Mouse (Mus musculus) heart, embryonic 14.5 days (tissue): Measurements from ENCODE around the gene Cacna1c. TPM values are rescaled to one million over a fixed set of nuclear protein-coding genes. Genes with fewer than 3 reads are reported as not detected.

Experiments
- ATAC-seq: fragments of 200-750 bp; cut with Nextera tagmentation; 2 replicates; pipeline ENCODE4 v1.8.0; 2017; ENCODE audit warnings: low read depth, moderate TSS enrichment; ENCODE audit not compliant: insufficient number of reproducible peaks, insufficient read depth, low FRiP score
- H3K27ac ChIP-seq, 2 experiments: fragments of 200-500 bp in 1 of 2; fragments of 300-500 bp in 1 of 2; sonication (generic) in 1 of 2; replicated peaks in 1 of 2; 2 replicates each; pipeline ENCODE4 v1.5.1; 2012 to 2014; ENCODE audit warnings: low read depth in 2 of 2, low read length in 2 of 2, control low read depth in 1 of 2, mild to moderate bottlenecking in 1 of 2, mixed read lengths in 1 of 2; ENCODE audit not compliant: control insufficient read depth in 1 of 2, insufficient read depth in 1 of 2
- H3K27me3 ChIP-seq: fragments of 300-500 bp; sonication (generic); 2 replicates; pipeline ENCODE4 v1.6.1; 2014; ENCODE audit warnings: mild to moderate bottlenecking, low read length, control low read depth; ENCODE audit not compliant: control insufficient read depth, insufficient read depth
- H3K36me3 ChIP-seq: fragments of 300-500 bp; sonication (generic); 2 replicates; pipeline ENCODE4 v1.6.1; 2014; ENCODE audit warnings: mild to moderate bottlenecking, control low read depth, low read length, mixed read lengths; ENCODE audit not compliant: control insufficient read depth, insufficient read depth
- H3K4me1 ChIP-seq, 2 experiments: fragments of 200-500 bp in 1 of 2; fragments of 300-500 bp in 1 of 2; sonication (generic) in 1 of 2; 2 replicates each; pipeline ENCODE4 v1.6.1; 2012 to 2014; ENCODE audit warnings: low read length in 2 of 2, control low read depth in 1 of 2, mixed read lengths in 1 of 2; ENCODE audit not compliant: control insufficient read depth in 2 of 2, insufficient read depth in 2 of 2
- H3K4me2 ChIP-seq: fragments of 300-500 bp; sonication (generic); 2 replicates; pipeline ENCODE4 v1.6.1; 2014; ENCODE audit warnings: mild to moderate bottlenecking, low read length
- H3K4me3 ChIP-seq, 2 experiments: fragments of 200-500 bp in 1 of 2; fragments of 300-500 bp in 1 of 2; sonication (generic) in 1 of 2; 2 replicates each; pipeline ENCODE4 v1.5.1; 2012 to 2014; ENCODE audit warnings: low read length in 2 of 2, mild to moderate bottlenecking in 2 of 2, control low read depth in 1 of 2, low read depth in 1 of 2, moderate library complexity in 1 of 2; ENCODE audit not compliant: control insufficient read depth in 1 of 2, insufficient read depth in 1 of 2
- H3K9ac ChIP-seq: fragments of 300-500 bp; sonication (generic); 2 replicates; pipeline ENCODE4 v1.6.1; 2014; ENCODE audit warnings: mild to moderate bottlenecking, low read length
- H3K9me3 ChIP-seq: fragments of 300-500 bp; sonication (generic); 2 replicates; pipeline ENCODE4 v1.6.1; 2016; ENCODE audit warnings: low read length, control low read depth; ENCODE audit not compliant: control insufficient read depth
- WGBS: fragments of 180-500 bp; shearing (Covaris S2); extraction: QIAGEN DNeasy Blood & Tissue Kit; methylation state at CpG from one replicate; pipeline ENCODE4 v1.1.7; 2014; 5-methylcytosine and 5-hydroxymethylcytosine counted together
- polyA plus RNA-seq: library from polyadenylated mRNA; unstranded; fragments of >200 nt; fragmentation: Nextera tagmentation; extraction: Ambion mirVana; gene quantifications from 2 replicates; pipeline ENCODE4 v1.2.1, GENCODE M21; 2014

Gene Cacna1c
- polyA plus RNA-seq, 1 experiment from 2014 or later, result 60.9 TPM

GRCm38 (mm10) chr6:118719486-118719885 lies 476.7 kb downstream of the Cacna1c start:
- 89% methylated on average over 1 of the region's 1 CpGs for WGBS
- Histone ChIP-seq H3K4me1 (0 out of 4 replicates have a peak, but pooled peaks cover 0 to 2% of the 10 kb centered on the region in 2 experiments), H3K27me3 (no peaks in the 10 kb centered on the region), H3K27ac (no peak overlapping the region), H3K36me3 (peaks cover 64% of the 10 kb centered on the region), H3K4me2 (no peak overlapping the region), H3K9me3 (no peaks in the 10 kb centered on the region), H3K4me3 (no peak overlapping the region), H3K9ac (no peak overlapping the region)
- no peak for ATAC-seq

GRCm38 (mm10) chr6:118713286-118713685 lies 482.9 kb downstream of the Cacna1c start:
- Histone ChIP-seq H3K4me1 (peaks cover 0 to 8% of the 10 kb centered on the region in 2 experiments; a peak in 2 of 4 replicates), H3K9me3 (no peaks in the 10 kb centered on the region), H3K9ac (no peak overlapping the region), H3K4me3 (no peak overlapping the region), H3K4me2 (no peak overlapping the region), H3K27me3 (no peaks in the 10 kb centered on the region), H3K36me3 (peaks cover 73% of the 10 kb centered on the region), H3K27ac (no peak overlapping the region)
- 89% methylated on average over 5 of the region's 5 CpGs for WGBS
- no peak for ATAC-seq

GRCm38 (mm10) chr6:118711677-118712322 lies 484.4 kb downstream of the Cacna1c start:
- Histone ChIP-seq H3K9ac (no peak overlapping the region), H3K4me3 (no peak overlapping the region), H3K27me3 (no peaks in the 10 kb centered on the region), H3K9me3 (no peaks in the 10 kb centered on the region), H3K27ac (no peak overlapping the region), H3K4me2 (no peak overlapping the region), H3K4me1 (peaks cover 0 to 8% of the 10 kb centered on the region in 2 experiments; a peak in 2 of 4 replicates), H3K36me3 (peaks cover 86% of the 10 kb centered on the region)
- WGBS, result 85% methylated on average over 14 of the region's 14 CpGs
- ATAC-seq, result no peak

GRCm38 (mm10) chr6:118707066-118707465 lies 489.2 kb downstream of the Cacna1c start:
- Histone ChIP-seq H3K9me3 (no peaks in the 10 kb centered on the region), H3K27ac (no peak overlapping the region), H3K9ac (no peak overlapping the region), H3K4me2 (no peak overlapping the region), H3K4me3 (no peak overlapping the region), H3K27me3 (no peaks in the 10 kb centered on the region), H3K36me3 (peaks cover 87% of the 10 kb centered on the region), H3K4me1 (peaks cover 2 to 12% of the 10 kb centered on the region in 2 experiments; a peak in 2 of 4 replicates)
- 70% methylated on average over 4 of the region's 4 CpGs for WGBS
- no peak for ATAC-seq

GRCm38 (mm10) chr6:118705840-118706239 lies 490.4 kb downstream of the Cacna1c start:
- H3K27ac ChIP-seq, result no peak overlapping the region
- no peak overlapping the region for H3K4me2 ChIP-seq
- no peak for ATAC-seq
- peaks cover 2 to 12% of the 10 kb centered on the region in 2 experiments; a peak in 2 of 4 replicates for H3K4me1 ChIP-seq
- H3K9ac ChIP-seq, result no peak overlapping the region
- WGBS, result 92% methylated on average over 7 of the region's 7 CpGs
- no peak overlapping the region for H3K4me3 ChIP-seq
- peaks cover 84% of the 10 kb centered on the region for H3K36me3 ChIP-seq
- no peaks in the 10 kb centered on the region for H3K9me3 ChIP-seq
- no peaks in the 10 kb centered on the region for H3K27me3 ChIP-seq

- no peaks in the 10 kb centered on the region; a peak in 1 of 4 replicates for H3K4me1 ChIP-seq
- H3K27ac ChIP-seq, result no peak overlapping the region
- WGBS, result 80% methylated on average over 4 of the region's 4 CpGs
- no peak overlapping the region for H3K9ac ChIP-seq
- H3K27me3 ChIP-seq, result no peaks in the 10 kb centered on the region
- peaks cover 53% of the 10 kb centered on the region for H3K36me3 ChIP-seq
- H3K9me3 ChIP-seq, result no peaks in the 10 kb centered on the region
- H3K4me3 ChIP-seq, result no peak overlapping the region
- H3K4me2 ChIP-seq, result no peak overlapping the region
- no peak for ATAC-seq
Observed at GRCm38 (mm10) chr6:118694626-118695025, 501.6 kb downstream of the Cacna1c start.

- peaks cover 56% of the 10 kb centered on the region for H3K36me3 ChIP-seq
- H3K9me3 ChIP-seq, result no peaks in the 10 kb centered on the region
- no peak overlapping the region for H3K4me2 ChIP-seq
- no peaks in the 10 kb centered on the region for H3K4me1 ChIP-seq
- H3K27me3 ChIP-seq, result no peaks in the 10 kb centered on the region
- no peak for ATAC-seq
- H3K4me3 ChIP-seq, result no peak overlapping the region
- 90% methylated on average over 3 of the region's 3 CpGs for WGBS
- H3K27ac ChIP-seq, result no peak overlapping the region
- no peak overlapping the region for H3K9ac ChIP-seq
Observed at GRCm38 (mm10) chr6:118689447-118689846, 506.8 kb downstream of the Cacna1c start.

GRCm38 (mm10) chr6:118688856-118689255 lies 507.4 kb downstream of the Cacna1c start:
- no peak overlapping the region for H3K4me2 ChIP-seq
- 86% methylated on average over 5 of the region's 5 CpGs for WGBS
- H3K4me3 ChIP-seq, result no peak overlapping the region
- H3K36me3 ChIP-seq, result peaks cover 56% of the 10 kb centered on the region
- no peaks in the 10 kb centered on the region for H3K27me3 ChIP-seq
- H3K27ac ChIP-seq, result no peak overlapping the region
- H3K4me1 ChIP-seq, result no peaks in the 10 kb centered on the region
- ATAC-seq, result no peak
- no peak overlapping the region for H3K9ac ChIP-seq
- no peaks in the 10 kb centered on the region for H3K9me3 ChIP-seq
